Mouse (Mus musculus): Measurements from ENCODE around the gene Ppp1r16b.

Gene Ppp1r16b

DNA sequence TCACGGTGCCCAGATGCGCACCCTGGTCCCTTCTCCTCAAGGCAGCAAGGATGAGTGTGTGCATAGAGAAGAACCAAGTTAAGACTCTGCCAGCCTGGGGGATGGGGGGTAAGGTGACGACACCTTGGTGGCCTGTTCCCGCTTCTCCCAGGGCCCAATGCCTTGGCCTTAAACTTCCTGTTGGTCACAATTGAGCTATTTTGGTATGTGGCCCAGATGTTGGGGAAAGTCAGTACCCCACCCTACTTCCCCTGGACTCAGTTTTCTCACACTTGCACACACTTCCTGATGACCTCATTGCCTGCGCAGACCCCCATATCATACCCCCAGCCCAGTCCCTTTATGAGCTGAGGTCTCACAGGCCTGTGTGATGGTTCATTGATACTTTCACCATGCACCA is 23.9 kb downstream of the Ppp1r16b start:
- DNase-seq (ENCODE audit: low read depth, low spot score), result no peak

GRCm38 (mm10) chr2:158689640-158690039 is 24.4 kb downstream of the Ppp1r16b start:
- no peak for DNase-seq (ENCODE audit: low read depth, low spot score)

DNA sequence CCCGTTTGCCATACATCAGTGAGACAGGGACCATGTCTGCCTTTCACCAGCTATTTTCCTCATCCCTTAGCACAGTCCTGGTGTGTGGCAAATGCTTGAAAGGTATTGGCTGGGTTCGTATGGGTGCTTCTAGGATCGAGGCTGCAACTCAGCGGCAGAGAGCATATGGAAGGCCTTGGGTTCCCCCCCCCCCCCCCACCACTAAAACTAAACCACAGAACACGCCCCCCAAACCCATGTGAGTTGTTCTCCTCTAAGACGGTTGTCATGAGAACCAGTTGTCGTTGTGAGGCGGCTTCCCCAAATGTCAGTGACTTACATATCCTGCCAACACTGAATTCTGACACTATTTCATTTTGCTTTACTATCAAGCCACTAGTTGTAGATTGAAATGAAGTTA is 24.9 kb downstream of the Ppp1r16b start:
- DNase-seq (ENCODE audit: low read depth, low spot score), result no peak

DNA sequence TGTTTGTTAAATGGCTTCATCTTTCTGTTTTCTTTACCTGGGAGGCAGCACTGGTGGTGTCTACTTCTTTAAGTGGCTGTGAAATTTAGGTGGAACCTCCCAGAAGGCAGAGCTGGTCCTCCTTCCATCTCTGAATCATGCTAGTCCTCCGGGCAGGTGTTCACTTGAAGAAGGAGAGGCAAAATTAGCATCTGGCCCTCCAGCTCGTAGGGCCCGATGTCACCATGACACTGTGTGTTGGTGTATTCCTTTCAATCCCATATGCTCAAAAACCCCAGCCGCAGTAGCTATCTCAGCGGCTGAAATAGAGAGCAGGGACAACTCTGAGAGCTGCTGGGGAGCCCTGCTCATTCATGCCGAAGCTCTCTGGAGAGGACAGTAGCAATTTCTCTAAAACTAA is 27.0 kb downstream of the Ppp1r16b start:
- DNase-seq (ENCODE audit: low read depth, low spot score), result no peak

GRCm38 (mm10) chr2:158695811-158696210 is 30.6 kb downstream of the Ppp1r16b start:
- no peak for DNase-seq (ENCODE audit: low read depth, low spot score)

DNA sequence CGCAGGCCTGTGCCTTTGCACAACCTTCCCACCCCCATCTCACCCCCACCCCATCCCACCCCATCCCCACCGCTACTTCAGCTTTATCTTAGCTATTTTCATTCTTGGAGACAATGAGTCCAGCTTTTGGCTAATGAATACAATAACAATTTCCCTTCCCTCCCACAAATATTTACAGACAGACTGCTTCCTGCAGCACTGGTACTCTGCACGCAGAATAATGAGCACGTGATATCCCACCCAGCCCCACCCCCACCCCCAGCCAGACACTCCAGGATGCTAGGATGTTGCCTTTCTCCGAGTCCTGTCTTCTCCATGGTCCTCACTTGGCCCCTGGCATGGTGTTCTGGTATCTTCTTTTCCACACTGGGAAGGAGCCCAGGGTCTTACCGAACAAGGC is 31.3 kb downstream of the Ppp1r16b start:
- DNase-seq (ENCODE audit: low read depth, low spot score), result no peak

- no peak for DNase-seq (ENCODE audit: low read depth, low spot score)
Observed at GRCm38 (mm10) chr2:158699908-158700307, 34.7 kb downstream of the Ppp1r16b start.

DNA sequence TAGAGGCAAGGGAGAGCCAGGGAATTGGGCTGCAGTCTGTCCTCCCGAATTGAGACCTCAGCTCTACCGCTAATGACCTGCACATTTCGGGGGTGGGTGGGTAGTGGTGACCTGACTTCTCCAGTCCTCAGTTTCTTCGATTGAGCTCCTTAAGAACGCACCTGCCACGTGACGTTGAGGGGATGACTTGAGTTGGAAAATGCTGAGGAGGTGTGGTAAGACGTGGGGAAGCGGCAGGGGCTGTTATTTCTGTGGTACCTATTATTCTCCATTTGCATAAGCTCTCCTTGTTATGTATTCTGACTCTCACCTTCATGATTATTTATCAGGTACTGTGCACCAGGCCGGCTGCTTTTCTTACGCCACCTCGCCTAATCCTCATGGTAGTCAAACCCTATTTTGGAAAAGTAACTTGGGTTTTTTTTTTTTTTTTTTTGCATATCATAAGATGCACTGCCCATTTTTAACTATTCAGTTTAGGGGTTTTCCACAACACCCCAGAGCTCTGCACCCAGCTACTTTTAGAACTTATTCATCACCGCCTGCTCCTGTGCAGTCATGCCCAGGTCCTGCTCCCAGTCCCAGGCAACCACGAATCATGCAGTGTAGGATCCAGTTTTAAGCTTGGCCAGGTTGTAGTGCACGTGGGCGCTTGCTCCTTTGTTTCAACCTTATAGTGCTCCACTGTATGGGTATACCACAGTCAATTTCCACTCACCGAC is 35.5 kb downstream of the Ppp1r16b start:
- DNase-seq (ENCODE audit: low read depth, low spot score), result no peak

GRCm38 (mm10) chr2:158701505-158701904 is 36.3 kb downstream of the Ppp1r16b start:
- no peak for DNase-seq (ENCODE audit: low read depth, low spot score)

GRCm38 (mm10) chr2:158702176-158702575 is 37.0 kb downstream of the Ppp1r16b start:
- DNase-seq (ENCODE audit: low read depth, low spot score), result no peak

- DNase-seq (ENCODE audit: low read depth, low spot score), result no peak
Observed at GRCm38 (mm10) chr2:158704720-158705119, 39.5 kb downstream of the Ppp1r16b start.

- no peak for DNase-seq (ENCODE audit: low read depth, low spot score)
Observed at GRCm38 (mm10) chr2:158705529-158705928, 40.3 kb downstream of the Ppp1r16b start.

- DNase-seq (ENCODE audit: low read depth, low spot score), result no peak
Observed at GRCm38 (mm10) chr2:158706704-158707408, 41.7 kb downstream of the Ppp1r16b start.

DNA sequence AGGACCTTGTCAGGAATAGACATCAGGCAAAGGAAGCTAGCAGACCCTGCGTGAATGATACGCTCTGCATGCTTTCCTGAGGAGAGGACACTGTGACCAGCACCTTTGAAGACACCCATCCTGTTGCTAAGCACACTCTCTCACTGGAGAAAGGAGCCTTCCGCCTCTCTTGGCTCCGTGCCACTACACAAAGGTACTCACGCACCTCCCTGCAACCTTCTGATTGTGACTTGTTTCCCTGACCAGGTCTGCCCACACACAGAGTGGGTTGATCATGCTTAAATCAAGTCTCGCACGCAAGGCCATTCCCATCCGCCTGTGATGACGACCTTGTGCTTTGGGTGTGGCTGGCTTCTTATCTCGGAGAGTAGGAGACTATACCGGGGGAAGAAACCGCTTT is 42.9 kb downstream of the Ppp1r16b start:
- DNase-seq (ENCODE audit: low read depth, low spot score), result no peak

- DNase-seq (ENCODE audit: low read depth, low spot score), result no peak
Observed at GRCm38 (mm10) chr2:158711929-158712751, 46.9 kb downstream of the Ppp1r16b start.

DNA sequence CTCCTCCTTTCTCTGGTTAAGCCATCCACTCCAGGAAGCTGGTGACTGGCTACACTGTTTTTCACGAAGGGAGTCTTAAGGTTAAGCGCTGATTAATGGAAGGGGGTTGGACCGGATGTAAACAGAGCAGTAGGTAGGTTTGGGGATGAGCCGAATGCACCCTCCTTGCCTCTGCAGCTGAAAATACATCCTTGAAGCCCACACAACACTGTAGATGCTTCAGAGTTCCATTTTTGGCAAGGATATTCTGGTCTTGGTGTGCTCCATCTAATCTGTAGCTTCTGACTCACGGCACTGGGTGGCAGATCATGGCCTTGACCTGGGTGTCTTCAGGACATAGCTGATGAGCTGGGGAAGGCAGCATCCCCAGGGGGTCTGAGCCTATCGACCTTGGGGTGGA is 49.6 kb downstream of the Ppp1r16b start:
- no peak for DNase-seq (ENCODE audit: low read depth, low spot score)

- DNase-seq (ENCODE audit: low read depth, low spot score), result no peak
Observed at GRCm38 (mm10) chr2:158716066-158716465, 50.9 kb downstream of the Ppp1r16b start.

DNA sequence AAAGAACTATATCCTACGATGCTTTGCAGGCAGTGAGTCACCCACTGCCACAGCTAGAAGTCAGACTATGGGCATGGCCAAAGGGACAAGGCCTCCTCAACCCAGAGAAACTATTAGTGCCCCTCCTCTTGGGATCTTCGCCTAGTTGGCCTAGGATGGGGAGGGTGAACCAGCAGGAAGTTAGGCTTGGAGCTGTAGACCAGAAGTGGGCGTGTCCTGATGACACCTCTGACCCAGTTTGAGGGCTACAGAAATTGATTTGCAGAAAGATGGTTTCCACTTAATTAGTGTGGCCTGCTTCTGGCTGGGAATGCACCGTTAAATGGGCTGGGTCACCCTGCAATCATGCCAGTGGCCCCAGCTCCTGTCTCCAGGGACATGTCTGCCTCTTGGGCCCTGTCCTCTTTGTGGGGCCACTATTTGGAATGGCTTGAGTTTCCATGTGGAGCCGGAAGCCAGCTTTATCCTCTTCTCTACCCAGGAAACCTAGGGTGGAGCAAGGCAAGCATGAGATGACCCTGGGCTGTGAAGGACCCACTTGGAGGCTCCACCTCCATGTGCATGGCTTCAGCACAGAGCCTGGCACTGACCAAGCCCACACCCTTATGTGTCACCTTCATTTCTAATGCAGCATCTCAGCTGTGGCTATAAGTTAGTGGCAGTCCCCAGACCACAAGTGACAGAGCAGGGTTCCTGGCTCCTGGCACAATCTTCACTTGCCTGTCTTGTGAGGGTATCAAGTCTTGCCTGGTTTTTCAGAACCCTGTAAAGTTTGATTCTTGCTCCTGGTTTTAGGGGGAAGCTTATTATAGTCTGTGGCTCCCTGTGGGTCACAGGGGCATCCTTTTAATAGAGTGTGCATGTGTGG is 52.6 kb downstream of the Ppp1r16b start:
- no peak for DNase-seq (ENCODE audit: low read depth, low spot score)

DNA sequence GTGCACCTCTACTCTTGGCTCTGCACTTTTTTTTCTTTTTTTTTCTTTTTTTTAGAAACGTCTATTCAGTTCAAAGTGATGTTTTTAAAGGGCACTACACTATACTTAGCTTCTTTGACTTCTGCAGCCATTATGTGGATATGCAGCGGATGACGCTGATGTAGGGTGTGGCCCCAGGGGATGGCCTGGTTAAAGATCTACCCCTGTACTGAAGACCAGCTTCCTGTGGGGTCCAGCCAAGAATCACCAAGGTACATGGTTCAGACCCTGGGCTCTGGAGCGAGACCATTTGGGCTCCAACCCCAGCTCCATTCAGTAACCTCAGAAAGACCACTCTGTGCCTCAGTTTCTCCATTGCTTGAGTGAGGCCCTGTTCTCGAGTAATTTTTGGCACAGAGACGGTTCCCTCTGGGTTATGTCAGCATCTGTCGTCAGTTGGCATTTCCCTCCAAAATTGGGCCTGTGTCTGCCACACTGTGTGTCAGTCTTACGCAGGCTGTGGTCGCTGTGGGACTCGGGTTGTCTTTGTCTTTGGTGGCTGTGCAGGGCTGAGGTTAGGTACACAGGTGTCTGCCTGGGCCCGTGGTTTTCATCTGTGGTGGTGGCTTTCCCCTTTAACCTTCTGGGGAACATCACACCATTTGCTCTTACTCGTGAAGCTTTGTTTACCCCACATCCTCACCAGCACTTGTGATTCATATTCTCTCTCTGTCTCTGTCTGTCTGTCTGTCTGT is 53.8 kb downstream of the Ppp1r16b start:
- DNase-seq (ENCODE audit: low read depth, low spot score), result no peak

- no peak for DNase-seq (ENCODE audit: low read depth, low spot score)
Observed at GRCm38 (mm10) chr2:158720715-158721370, 55.6 kb downstream of the Ppp1r16b start.
